Mouse (Mus musculus): ENCODE results near the gene Paxbp1. TPM values are rescaled to one million over a fixed set of nuclear protein-coding genes. Genes with fewer than 3 reads are reported as not detected.
A peak's percentile ranks its signal among the peaks of the same experiment; 100 is the strongest.

The Paxbp1 gene
- total and polyA plus RNA-seq, 2 experiments from 2014 or later, result 18.8 to 30.6 TPM

DNA sequence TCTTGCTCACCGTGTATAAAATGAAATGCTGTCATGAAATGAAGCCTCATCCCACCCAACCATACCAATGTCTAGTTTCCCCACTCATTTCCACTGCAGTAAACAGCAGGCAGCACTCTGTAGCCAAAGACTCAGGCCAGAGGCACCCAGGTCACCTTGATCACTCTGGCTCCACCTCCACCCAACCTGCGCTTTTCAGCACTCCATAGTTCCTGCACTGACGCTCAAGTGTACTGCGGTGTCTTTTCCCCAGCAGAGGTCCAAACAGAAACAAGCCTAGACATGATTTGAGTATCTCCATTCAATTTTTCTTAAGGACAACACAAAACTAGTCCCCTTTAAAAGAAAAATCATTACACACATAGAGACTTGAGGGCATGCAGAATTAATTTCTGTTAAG lies 24.9 kb downstream of the Paxbp1 start:
- Histone ChIP-seq H3K27ac (ENCODE audit: low read depth) (no peak overlapping the region), H3K9ac (replicated peaks; ENCODE audit: low read depth, low read length) (no peak overlapping the region), H3K4me2 (ENCODE audit: low read depth, low read length) (no peak overlapping the region), H3K36me3 (replicated peaks; ENCODE audit: control insufficient read depth, insufficient read depth, low read length) (peaks cover 89% of the 10 kb centered on the region), H3K27me3 (ENCODE audit: control insufficient read depth, insufficient read depth, low read length) (no peaks in the 10 kb centered on the region), H3K9me3 (replicated peaks; ENCODE audit: control insufficient read depth, low read length) (no peaks in the 10 kb centered on the region), H3K4me1 (ENCODE audit: control insufficient read depth, insufficient read depth) (no peaks in the 10 kb centered on the region), H3K4me3 (ENCODE audit: low read depth, low read length) (no peak overlapping the region)
- DNase-seq (ENCODE audit: low spot score), result no peak
- WGBS, result 88% methylated on average over 4 of the region's 4 CpGs
- no peak for ATAC-seq (ENCODE audit: insufficient read depth, low read depth)
- no peak for TF ChIP-seq CTCF (IDR thresholded peaks at IDR 0.05; ENCODE audit: low read depth)

DNA sequence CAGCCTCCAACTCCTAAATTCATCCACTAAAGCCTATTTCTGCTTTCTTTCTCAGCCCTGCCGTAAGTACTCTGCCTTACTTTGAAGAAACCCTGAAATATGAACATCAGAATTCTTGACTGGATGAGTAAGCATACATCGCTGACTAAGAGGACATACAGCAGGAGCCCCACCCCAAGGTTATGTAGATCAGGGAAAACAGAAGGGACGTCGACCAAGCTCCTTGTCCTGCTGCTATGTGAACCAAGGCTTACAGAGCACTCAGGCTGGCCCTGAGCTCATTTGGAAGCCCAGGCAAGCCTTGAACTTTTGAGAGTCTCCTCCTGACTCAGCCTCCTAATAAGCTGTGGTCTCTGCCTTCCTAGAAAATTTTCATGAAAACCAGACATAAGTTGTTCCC lies 28.6 kb downstream of the Paxbp1 start:
- no peak for DNase-seq (ENCODE audit: low spot score)
- no peak for ATAC-seq (ENCODE audit: insufficient read depth, low read depth)
- no peaks in the 10 kb centered on the region for H3K9me3 ChIP-seq (replicated peaks; ENCODE audit: control insufficient read depth, low read length)
- no peak overlapping the region for H3K27ac ChIP-seq (ENCODE audit: low read depth)
- H3K4me3 ChIP-seq (ENCODE audit: low read depth, low read length), result no peak overlapping the region
- H3K36me3 ChIP-seq (replicated peaks; ENCODE audit: control insufficient read depth, insufficient read depth, low read length), result peaks cover 60% of the 10 kb centered on the region
- H3K9ac ChIP-seq (replicated peaks; ENCODE audit: low read depth, low read length), result no peak overlapping the region
- 77% methylated on average over 4 of the region's 4 CpGs for WGBS
- TF ChIP-seq EP300 (IDR thresholded peaks at IDR 0.05; ENCODE audit: low read depth) (no peak), CTCF (IDR thresholded peaks at IDR 0.05; ENCODE audit: low read depth) (no peak)
- no peaks in the 10 kb centered on the region for H3K4me1 ChIP-seq (ENCODE audit: control insufficient read depth, insufficient read depth)
- H3K4me2 ChIP-seq (ENCODE audit: low read depth, low read length), result no peak overlapping the region
- H3K27me3 ChIP-seq (ENCODE audit: control insufficient read depth, insufficient read depth, low read length), result no peaks in the 10 kb centered on the region

GRCm38 (mm10) chr16:91011847-91012246 lies 32.5 kb downstream of the Paxbp1 start:
- Histone ChIP-seq H3K27me3 (ENCODE audit: control insufficient read depth, insufficient read depth, low read length) (no peaks in the 10 kb centered on the region), H3K9ac (replicated peaks; ENCODE audit: low read depth, low read length) (no peak overlapping the region), H3K4me2 (ENCODE audit: low read depth, low read length) (peak overlapping the region; percentile 73), H3K9me3 (replicated peaks; ENCODE audit: control insufficient read depth, low read length) (no peaks in the 10 kb centered on the region), H3K4me3 (ENCODE audit: low read depth, low read length) (peak overlapping the region; percentile 91), H3K36me3 (replicated peaks; ENCODE audit: control insufficient read depth, insufficient read depth, low read length) (peaks cover 24% of the 10 kb centered on the region), H3K27ac (ENCODE audit: low read depth) (peak overlapping the region; percentile 90), H3K4me1 (ENCODE audit: control insufficient read depth, insufficient read depth) (peaks cover 7% of the 10 kb centered on the region; the same call in 1 of the 2 replicates)
- DNase-seq (ENCODE audit: low spot score), result no peak
- ATAC-seq (ENCODE audit: insufficient read depth, low read depth), result no peak
- TF ChIP-seq CTCF (IDR thresholded peaks at IDR 0.05; ENCODE audit: low read depth) (no peak), EP300 (IDR thresholded peaks at IDR 0.05; ENCODE audit: low read depth) (no peak)
- WGBS, result 26% methylated on average over 3 of the region's 3 CpGs

GRCm38 (mm10) chr16:91011021-91011683 lies 33.2 kb downstream of the Paxbp1 start, which contains the start of gene Synj1:
TSS of gene Synj1 (minus strand) at chr16:91011308.
- Histone ChIP-seq H3K27ac (ENCODE audit: low read depth) (peak within 1 kb of the TSS; percentile 90), H3K27me3 (ENCODE audit: control insufficient read depth, insufficient read depth, low read length) (no peaks in the 10 kb centered on the region), H3K9me3 (replicated peaks; ENCODE audit: control insufficient read depth, low read length) (no peaks in the 10 kb centered on the region), H3K4me2 (ENCODE audit: low read depth, low read length) (peak within 1 kb of the TSS; percentile 73), H3K36me3 (replicated peaks; ENCODE audit: control insufficient read depth, insufficient read depth, low read length) (peaks cover 21% of the 10 kb centered on the region), H3K4me3 (ENCODE audit: low read depth, low read length) (peak within 1 kb of the TSS; percentile 91), H3K9ac (replicated peaks; ENCODE audit: low read depth, low read length) (peak within 1 kb of the TSS; percentile 89), H3K4me1 (ENCODE audit: control insufficient read depth, insufficient read depth) (peaks cover 7% of the 10 kb centered on the region; the same call in 1 of the 2 replicates)
- DNase-seq (ENCODE audit: low spot score) (peak; percentile 96), ATAC-seq (ENCODE audit: insufficient read depth, low read depth) (peak; percentile 97)
- WGBS, result under 1% methylated on average over 56 of the region's 66 CpGs
- TF ChIP-seq CTCF (IDR thresholded peaks at IDR 0.05; ENCODE audit: low read depth), result no peak
- TF ChIP-seq EP300 (IDR thresholded peaks at IDR 0.05; ENCODE audit: low read depth), result no peak

GRCm38 (mm10) chr16:91010581-91011020 lies 33.7 kb downstream of the Paxbp1 start:
- Histone ChIP-seq H3K27me3 (ENCODE audit: control insufficient read depth, insufficient read depth, low read length) (no peaks in the 10 kb centered on the region), H3K36me3 (replicated peaks; ENCODE audit: control insufficient read depth, insufficient read depth, low read length) (peaks cover 15% of the 10 kb centered on the region), H3K4me3 (ENCODE audit: low read depth, low read length) (peak overlapping the region; percentile 91), H3K9ac (replicated peaks; ENCODE audit: low read depth, low read length) (peak overlapping the region; percentile 89), H3K4me2 (ENCODE audit: low read depth, low read length) (peak overlapping the region; percentile 73), H3K9me3 (replicated peaks; ENCODE audit: control insufficient read depth, low read length) (no peaks in the 10 kb centered on the region), H3K27ac (ENCODE audit: low read depth) (peak overlapping the region; percentile 90), H3K4me1 (ENCODE audit: control insufficient read depth, insufficient read depth) (peaks cover 7% of the 10 kb centered on the region; the same call in 1 of the 2 replicates)
- peak; percentile 19 for DNase-seq (ENCODE audit: low spot score)
- ATAC-seq (ENCODE audit: insufficient read depth, low read depth), result peak; percentile 48
- TF ChIP-seq EP300 (IDR thresholded peaks at IDR 0.05; ENCODE audit: low read depth), result no peak
- 1% methylated on average over 36 of the region's 42 CpGs for WGBS

Measured in heart, postnatal 0 days (tissue).